Mouse (Mus musculus) heart, postnatal 14 days (tissue): ENCODE data around the gene Lysmd1. TPM values are rescaled to one million over a fixed set of nuclear protein-coding genes. Genes with fewer than 3 reads are reported as not detected.
A peak's percentile ranks its signal among the peaks of the same experiment; 100 is the strongest.

Experiments
- DNase-seq, 2 experiments: peaks; one replicate each; pipeline ENCODE4 v3.0.0; 2021 to 2022
- intact Hi-C: fragments of 180-260 bp; cut with DNase I; formaldehyde crosslinking; loops from one replicate; pipeline ENCODE4 v1.15.1; 2025
- total RNA-seq, 2 experiments: library from RNA; stranded (reverse); gene quantifications; 2 replicates each; pipeline ENCODE4 v1.2.3; 2021

Gene Lysmd1
- total RNA-seq, 2 experiments from 2014 or later, result 6.4 to 7.4 TPM

DNA sequence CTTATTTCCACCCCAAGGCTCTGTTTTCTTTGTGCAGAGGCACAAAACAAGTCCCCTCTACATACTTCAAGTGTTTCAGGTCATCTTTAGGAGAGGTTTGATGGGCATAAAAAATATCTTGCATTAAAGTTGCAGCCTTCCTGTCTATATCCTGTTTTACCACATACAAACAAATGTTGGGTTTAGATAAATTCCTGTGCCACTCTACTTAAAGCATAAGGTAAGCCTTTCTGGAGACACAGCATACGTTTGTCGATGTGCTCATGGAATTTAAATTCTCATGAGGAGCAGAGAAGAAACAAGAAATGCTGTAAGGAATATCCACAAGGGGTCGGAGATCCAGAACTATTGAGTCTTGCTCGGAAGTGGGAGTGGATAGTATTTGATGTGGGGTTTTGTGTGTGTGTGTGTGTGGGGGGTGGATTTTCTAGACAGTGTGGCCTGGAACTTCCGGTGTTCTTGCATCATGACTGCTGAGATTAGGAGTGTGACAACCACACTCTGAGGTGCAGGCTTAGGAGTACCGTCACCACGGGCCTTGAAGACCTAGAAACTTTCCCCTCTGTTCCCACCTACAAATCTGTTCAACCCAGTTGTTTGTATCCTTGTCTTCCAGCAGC lies 1.7 kb downstream of the Lysmd1 start:
- DNase-seq, result no peak
- intact Hi-C loops, result no loop called here

DNA sequence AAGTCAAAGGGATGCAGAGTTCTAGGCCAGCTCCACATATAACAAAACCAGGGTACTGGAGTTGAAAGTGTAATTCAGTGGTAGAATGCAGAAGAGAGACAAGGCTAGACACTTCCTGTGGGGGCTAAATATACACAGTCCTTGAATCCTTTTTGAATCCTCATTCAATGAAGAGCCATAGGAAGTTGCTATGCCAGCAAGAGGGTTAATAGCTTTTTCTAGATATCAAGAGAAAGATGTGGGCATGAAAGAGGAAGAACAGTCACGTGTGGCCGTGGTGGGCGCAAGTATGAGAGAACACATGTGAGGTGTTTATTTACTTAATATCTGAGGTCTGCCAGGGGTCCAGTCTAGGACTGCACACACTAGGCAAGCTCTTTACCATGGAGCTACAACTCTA lies 2.4 kb downstream of the Lysmd1 start:
- DNase-seq, result no peak
- intact Hi-C loops, result no loop called here

DNA sequence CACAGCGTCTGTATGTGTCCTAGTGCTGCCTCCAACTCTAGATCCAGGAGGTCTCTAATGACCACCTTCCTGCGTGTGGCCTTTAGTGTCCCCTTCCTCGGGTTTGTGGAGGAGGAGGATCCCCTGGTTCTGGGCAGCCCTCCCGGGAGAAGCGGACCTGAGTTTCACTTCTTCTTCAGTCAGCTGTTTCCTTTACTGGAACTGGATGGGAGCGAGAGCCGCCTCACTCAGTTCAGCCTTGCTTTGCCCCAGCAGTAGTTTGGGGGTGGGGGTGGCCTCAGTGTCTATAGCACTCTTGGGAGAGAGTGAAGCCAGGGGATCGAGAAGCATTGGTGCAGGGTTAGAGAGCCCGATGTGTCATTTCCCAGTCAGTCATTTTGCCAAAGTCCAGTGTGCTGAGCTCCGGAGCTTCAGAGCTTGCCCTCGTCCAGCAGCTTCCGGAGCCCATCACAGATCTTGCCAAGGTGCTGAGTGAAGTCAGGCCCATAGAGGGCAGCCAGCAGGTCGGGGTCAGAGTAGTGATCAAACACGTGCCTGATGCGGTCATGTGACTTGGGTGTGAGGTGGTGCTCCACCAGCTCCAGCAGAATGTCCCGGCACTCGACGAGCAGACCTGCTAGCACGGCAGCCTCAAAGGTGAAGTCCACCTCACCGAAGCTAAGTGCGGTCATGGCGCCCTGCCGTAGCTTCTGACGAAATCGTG lies 5.8 kb downstream of the Lysmd1 start:
- DNase-seq, result no peak
- intact Hi-C loops, result loop anchor here (5.0 kb wide), 1 partner anchor 78 kb away; the partner anchor contains the start of gene Gabpb2

DNA sequence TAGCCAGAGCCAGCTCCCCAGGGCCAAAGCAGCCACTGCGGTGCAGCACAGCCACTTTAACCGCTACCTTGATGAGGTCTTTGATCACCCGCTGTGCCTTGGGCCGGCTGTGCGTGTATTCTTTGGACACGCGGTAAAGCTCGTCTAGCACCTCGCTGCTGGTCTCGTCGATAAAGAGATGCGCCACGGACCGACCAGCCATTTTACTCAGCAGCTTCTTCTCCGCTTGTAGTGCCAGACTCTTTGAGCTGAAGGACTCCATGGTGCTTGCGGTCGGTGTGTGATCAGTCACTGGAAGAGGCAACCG lies 6.4 kb downstream of the Lysmd1 start:
- no peak for DNase-seq
- intact Hi-C loops, result loop anchor here (5.0 kb wide), 1 partner anchor 77 kb away; the partner anchor contains the start of gene Gabpb2

DNA sequence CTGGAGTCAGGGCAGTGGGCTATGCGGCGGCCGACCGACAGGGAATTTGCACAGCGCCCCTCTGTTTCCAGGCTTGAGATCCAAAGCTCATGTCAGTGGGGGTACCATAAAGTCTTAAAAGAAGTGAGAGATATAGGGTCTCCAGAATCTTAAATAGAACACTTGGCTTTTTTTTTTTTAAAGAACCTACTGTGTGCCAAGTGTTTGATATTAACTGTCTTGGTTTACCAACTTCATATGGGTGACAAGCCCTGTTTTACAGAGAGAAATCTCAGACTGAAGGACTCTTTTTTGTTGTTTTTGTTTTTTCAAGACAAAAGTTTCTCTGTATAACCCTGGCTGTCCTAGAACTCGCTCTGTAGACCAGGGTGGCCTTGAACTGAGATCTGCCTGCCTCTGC lies 6.9 kb downstream of the Lysmd1 start:
- no peak for DNase-seq
- intact Hi-C loops, result loop anchor here (5.0 kb wide), 1 partner anchor 77 kb away; the partner anchor contains the start of gene Gabpb2

DNA sequence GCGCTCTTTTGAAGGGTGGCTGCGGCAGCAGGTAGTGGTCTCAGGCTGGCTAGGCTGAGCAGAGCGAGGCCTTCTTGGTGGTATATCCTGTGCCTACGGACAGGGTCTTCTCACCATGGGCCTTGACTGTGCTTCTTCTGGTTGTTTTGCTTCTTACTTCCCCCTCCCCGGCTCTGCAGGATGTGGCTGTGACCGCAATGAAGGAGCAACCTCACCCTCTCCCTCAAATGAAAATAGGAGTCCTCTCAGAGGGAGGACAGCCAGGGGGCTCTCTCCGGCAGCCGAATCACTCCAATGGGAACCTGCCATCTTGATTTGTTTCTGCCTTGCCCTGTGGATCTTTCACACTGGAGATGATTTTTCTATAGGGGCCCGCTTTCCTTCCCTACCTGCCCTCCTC lies 7.6 kb downstream of the Lysmd1 start:
- intact Hi-C loops, result loop anchor here (5.0 kb wide), 1 partner anchor 76 kb away; the partner anchor contains the start of gene Gabpb2
- no peak for DNase-seq

DNA sequence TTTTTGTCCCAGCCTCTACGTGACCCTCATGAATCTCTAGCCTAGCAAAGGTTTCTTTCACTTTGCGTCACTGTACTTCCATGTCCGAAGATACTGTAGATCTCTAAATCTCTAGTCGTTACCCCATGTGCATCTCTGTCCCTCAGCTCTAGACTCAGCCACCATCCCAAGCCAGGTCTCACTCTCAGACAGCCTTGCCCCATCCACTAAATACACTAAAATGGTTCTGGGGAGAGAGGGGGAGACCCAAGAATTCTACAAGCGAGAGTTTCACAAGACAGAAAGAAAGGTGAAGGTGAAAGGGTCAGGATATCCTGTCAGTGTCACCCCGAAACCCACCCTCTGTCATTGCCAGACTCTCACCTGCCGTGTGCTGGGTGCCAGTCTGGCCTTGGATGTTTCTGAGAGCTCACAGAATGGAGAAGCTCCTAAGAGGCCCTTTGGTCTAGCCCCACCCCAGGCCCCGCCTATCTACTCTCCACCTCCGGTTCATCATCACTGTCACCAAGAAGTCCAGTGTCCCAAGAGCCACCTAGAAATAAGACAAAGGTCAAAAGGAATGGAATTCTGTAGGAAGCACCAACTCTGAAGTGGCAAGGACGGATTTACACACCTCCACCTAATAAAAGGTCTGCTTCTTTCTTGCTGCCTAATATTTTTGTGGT lies 8.2 kb downstream of the Lysmd1 start, which contains the start of gene Tnfaip8l2:
Gene Tnfaip8l2 (minus strand): TSS at position 409 of the 665 bp plus-strand sequence.
- intact Hi-C loops, result loop anchor here (1.0 to 5.0 kb wide), 2 partner anchors 75 to 120 kb away; partner anchors contain the start of gene Gabpb2
- DNase-seq, result peak in 1 of 2 experiments; percentile 34

DNA sequence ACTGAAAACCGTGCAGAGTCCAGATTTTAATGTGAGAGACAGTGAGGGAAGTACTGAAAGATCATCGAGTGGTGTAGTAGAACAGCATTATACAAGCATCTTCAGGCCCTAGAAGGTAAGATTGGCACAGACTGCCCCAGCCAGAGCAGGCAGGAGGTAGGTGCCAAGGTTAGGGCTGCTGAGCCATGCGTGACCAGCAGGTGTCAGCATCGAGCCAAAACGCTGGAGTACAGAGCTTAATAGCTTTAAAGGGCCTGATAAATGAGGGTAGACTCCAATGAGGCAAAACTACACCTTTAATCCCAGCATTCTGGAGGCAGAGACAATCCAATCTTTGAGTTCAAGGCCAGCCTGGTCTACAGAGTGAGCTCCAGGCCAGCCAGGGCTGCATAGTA lies 8.7 kb downstream of the Lysmd1 start:
- intact Hi-C loops, result loop anchor here (1.0 to 5.0 kb wide), 3 partner anchors 32 to 120 kb away; partner anchors contain the start of gene Gabpb2
- peak; percentile 89 to 94 for DNase-seq

DNA sequence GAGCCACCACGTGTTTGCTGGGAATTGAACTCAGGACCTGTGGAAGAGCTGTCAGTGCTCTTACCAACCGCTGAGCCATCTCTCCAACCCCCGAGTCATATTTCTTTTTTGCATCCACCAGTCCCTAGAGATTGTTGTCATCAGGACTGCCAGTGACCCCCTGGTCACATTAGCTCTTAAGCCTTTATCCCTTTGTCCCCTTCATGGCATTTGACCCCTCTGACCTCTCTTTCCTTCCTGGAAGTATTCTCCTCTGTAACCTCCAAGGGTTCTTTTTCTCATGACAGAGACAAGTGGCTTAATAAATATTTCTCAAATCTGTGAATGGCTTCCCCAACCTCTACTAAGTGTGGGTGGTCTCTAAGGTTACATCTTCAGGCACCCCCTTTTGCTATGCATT lies 14.0 kb downstream of the Lysmd1 start:
- intact Hi-C loops, result loop anchor here (1.0 kb wide), 1 partner anchor 10 kb away; no protein-coding TSS in a partner anchor
- no peak for DNase-seq

DNA sequence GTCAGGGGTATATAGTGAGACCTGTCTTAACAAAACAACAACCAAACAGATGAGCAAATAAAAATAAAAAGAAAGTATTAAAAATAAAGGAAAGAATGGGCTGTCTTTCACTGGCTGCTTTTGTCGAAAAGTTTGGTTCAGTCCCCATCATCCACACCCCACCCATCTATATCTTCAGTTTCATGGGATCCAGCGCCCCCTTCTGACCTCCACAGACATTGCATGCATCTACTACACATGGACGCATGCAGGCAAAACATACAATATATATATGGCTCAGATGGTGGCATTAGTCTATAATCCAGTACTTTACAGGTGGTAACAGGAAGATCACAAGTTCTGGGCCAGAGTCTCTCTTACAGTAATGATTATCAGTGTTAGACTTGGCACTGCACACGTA lies 20.0 kb downstream of the Lysmd1 start:
- peak in 1 of 2 experiments; percentile 49 for DNase-seq
- intact Hi-C loops, result no loop called here

DNA sequence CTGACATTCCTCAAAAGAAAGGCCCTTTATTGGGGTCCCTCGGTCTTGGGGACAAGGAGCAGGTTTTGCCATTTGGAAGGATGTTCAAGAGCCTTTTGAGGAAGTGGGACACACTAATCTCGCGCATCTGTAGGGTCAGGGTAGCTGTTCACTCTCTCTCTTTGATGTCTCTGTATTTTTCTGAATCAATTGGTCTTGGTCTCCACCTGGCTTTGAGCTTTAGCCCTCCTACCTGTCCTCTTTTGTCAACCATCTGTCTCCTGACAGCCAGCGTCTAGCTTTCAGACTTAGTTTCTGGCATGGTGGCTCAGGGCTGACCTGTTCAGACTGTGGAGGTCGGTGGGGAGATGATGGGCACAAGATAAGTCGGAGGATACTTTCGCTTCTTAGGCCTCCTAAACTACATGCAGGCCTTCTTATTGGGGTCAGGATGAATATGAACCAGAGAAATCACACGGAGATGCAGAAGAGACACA lies 25.7 kb downstream of the Lysmd1 start:
- intact Hi-C loops, result no loop called here
- DNase-seq, result no peak

DNA sequence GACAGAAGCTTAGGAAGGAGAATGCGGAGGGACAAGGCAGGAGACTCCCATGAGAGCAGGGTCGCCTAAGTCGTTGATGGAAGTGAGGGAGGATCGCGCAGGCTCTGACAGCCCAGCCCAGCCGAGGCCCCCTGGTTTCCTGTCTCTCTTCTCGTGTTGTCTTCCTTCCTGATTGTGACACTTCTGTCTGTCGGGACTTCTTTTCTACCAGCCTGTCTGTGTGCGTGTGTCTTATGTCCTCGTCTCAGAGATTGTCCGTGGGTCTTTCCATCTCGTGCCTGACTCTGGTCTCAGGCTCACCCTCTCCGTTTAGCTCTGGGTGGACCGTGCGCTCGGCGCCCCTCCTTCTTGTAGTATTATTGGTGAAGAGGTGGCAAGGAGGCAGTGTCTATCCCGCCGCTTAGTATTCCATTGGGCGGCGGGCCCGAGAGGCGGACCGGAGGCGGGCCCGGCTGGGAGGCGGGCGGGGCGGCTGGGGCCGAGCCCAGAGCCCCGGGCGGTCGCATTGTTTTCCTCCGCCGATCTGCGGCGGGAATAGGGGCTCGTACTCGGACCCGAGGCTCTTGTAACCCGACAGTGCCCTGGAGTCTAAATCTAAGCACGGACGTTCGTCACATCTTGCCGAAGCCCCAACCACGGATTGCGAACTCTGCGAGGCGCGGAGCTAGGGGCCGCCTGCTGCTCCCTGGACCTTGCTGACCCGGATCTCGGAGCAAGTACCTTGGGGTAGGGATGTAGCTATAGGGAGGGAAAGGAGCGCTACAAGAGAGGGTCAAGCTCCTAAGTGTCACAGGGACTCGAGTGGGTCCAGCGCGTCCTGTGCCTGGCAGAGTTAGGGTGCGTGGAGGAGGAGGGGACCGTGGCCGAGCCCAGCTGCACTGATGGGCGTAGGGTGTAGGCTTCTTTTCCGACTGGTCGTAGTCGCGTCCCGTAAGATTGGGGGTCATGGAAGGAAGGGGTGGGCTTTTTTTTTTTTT lies 26.4 kb downstream of the Lysmd1 start, which contains the start of gene Sema6c:
Gene Sema6c (plus strand): TSS at position 471 of the 977 bp plus-strand sequence.
- intact Hi-C loops, result no loop called here
- DNase-seq, result peak; percentile 92

DNA sequence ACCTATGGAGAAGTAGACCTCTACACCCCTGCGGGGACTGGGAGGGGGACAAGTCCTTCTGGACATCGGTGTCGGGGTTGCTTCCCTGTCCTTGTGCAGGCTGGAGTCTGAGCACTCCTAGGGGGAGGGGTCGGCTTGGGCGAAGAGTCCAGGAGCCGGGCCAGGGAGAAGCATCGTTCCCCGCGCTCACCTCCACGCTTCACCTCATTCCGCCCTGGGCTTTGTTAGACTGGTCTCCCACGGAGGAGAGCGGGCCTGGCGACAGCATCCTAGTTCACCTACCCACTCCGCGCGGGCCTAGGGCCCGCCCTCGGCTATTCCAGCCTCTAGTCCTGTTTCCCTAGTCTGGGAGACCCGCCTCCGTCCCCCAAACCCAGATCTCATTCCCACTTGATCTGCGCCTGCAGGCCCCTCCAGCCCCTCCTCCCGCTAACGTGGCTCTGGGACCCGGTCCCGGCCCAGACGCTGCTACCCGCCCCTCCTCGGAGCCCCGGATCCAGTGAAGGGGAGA lies 27.2 kb downstream of the Lysmd1 start:
- intact Hi-C loops, result no loop called here

DNA sequence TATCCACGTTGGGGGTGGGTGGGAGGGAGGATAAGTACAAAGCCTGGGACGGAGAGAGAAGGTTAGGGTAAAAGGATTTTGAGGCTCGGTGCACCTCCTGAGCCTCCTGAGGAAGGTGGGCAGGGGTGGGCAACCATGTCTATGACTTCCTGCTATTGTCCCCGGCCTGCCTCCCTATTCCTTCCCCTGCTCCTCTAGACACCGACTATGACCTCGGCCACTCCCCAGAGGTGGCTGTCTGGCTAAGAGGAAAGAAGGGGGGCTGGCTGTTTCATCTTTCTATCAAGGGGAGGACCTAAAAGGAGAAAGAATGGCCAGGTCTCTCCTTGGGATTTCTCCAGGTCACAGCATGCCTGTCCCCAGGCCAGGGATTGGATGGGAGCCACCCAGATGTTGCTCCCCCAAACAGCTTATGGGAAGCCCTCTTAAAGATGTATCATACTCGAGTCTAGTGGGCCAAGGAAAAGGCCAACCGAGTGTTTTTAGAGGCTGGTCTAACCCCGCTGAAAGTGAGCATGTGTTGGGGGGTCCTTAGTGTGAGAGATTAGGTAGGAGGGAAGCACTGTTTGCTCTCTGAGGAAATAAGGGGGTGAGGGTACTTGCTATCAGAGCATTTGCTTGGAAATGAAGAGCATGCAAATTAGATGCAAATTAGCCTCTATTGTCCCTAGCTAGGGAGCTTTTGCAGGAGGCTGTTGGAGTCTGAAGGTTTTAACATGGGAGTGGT lies 27.9 kb downstream of the Lysmd1 start:
- intact Hi-C loops, result no loop called here
- DNase-seq, result peak in 1 of 2 experiments; percentile 14

More for the DNA sequence above, 27.2 kb downstream of the Lysmd1 start:
- DNase-seq, result peak; percentile 20 to 25

DNA sequence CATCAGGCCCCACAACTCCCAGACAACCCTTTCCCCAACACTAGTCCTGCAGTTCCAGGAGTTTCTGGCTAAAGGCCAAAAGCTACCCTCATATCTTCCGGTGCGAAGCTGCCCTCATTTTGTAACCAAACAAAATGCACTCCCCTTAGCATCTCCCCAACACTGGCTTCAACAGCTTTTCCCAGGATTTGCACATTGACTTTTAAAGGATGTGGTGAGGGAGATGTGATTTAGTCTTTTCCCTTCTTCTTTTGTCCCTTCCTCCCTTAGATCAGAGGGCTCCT lies 28.4 kb downstream of the Lysmd1 start:
- intact Hi-C loops, result no loop called here

DNA sequence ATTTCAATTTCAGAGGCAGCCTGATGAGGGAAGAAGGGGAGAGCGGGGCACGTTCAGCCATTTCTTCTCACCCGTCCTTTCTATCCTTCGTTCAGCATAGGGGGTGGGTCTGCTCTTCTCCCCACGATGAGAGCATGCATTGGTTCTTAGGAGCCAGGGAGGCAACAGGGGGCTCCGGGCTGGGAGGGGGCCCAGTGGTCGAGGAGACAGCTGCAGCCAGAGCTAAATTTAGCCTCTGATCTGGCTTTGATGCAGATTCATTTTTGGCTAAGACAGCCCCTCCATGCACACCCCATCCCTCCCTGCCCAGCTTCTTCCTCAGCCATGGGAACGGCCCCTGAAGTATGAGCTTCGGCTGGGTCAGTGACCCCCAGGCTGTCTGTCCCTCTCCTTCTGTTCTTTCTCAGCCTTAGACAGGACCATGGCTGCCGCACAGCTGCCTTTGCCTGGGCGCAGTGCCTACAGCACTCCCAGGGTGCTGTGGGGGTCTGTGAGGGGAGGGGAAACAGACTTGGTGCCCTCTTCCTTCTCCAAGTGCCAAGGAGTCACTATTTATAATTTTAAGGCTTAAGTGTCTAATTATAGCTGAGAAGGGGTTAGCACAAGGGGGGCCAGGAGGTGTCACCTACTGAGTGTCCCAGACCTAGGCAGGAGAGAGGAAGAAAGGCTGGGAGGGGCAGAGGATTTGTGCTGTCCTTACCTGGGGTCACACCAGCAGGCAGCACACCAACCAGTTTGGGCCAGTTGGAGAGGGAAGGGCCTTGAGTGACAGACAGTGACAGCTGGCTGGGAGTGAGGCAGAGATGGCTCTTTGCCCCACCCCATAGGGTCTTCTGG lies 29.7 kb downstream of the Lysmd1 start:
- intact Hi-C loops, result no loop called here
- DNase-seq, result peak in 1 of 2 experiments; percentile 30

More for the DNA sequence above, 28.4 kb downstream of the Lysmd1 start:
- DNase-seq, result no peak

DNA sequence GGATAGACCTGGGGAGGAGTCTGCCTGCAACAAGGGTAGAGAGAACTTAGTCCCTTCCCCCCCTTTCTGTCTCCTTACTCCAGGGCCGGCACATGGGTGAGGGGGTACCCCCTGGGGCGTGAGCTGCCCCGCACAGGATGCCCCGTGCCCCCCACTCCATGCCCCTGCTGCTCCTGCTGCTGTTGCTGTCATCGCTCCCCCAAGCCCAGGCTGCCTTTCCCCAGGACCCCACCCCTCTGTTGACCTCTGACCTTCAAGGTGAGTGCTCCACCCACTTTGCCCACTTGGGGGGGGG lies 30.3 kb downstream of the Lysmd1 start:
- intact Hi-C loops, result no loop called here
- no peak for DNase-seq

DNA sequence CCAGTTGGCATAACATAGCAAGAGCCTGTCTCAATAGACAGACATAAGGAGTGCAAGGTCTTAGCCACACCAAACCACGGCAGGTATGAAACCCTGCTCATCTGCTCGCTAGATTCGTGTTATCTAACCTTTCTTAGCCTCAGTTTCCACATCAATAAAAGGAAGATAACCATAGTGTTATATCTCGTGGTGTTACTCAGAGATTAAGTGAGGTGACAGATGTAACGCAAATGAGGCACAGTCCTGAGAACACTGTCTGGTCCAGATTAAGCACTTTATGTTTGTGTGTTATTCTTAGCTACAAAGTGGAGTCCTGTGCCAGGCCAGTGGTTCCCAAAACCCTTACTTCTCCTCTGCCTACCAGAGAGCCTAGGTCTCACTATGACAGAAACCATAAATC lies 31.0 kb downstream of the Lysmd1 start:
- intact Hi-C loops, result no loop called here
- DNase-seq, result no peak
